Mouse (Mus musculus) neural tube, embryonic 14.5 days (tissue): ENCODE results near the gene Bcl7b. TPM values are rescaled to one million over a fixed set of nuclear protein-coding genes. Genes with fewer than 3 reads are reported as not detected.
A peak's percentile ranks its signal among the peaks of the same experiment; 100 is the strongest.

Experiments used
- ATAC-seq: fragments of 200-750 bp; cut with Nextera tagmentation; 2 replicates; pipeline ENCODE4 v1.8.0; 2017; ENCODE audit warnings: low read depth, mild to moderate bottlenecking, moderate TSS enrichment, moderate library complexity
- H3K27ac ChIP-seq: fragments of 300-500 bp; sonication (generic); 2 replicates; pipeline ENCODE4 v1.5.1; 2014; ENCODE audit warnings: low read depth, mild to moderate bottlenecking, control low read depth, low read length, moderate library complexity, mixed read lengths
- H3K27me3 ChIP-seq: fragments of 300-500 bp; sonication (generic); 2 replicates; pipeline ENCODE4 v1.6.1; 2014; ENCODE audit warnings: low read length; ENCODE audit not compliant: control insufficient read depth, insufficient read depth
- H3K36me3 ChIP-seq: fragments of 300-500 bp; sonication (generic); 2 replicates; pipeline ENCODE4 v1.6.1; 2014; ENCODE audit warnings: low read length, mixed read lengths; ENCODE audit not compliant: control insufficient read depth, insufficient read depth
- H3K4me1 ChIP-seq: fragments of 300-500 bp; sonication (generic); 2 replicates; pipeline ENCODE4 v1.6.1; 2014; ENCODE audit warnings: low read length; ENCODE audit not compliant: control insufficient read depth, insufficient read depth
- H3K4me2 ChIP-seq: fragments of 300-500 bp; sonication (generic); 2 replicates; pipeline ENCODE4 v1.6.1; 2014; ENCODE audit warnings: mild to moderate bottlenecking, low read depth, low read length, control low read depth
- H3K4me3 ChIP-seq: fragments of 300-500 bp; sonication (generic); 2 replicates; pipeline ENCODE4 v1.5.1; 2014; ENCODE audit warnings: low read depth, low read length, control low read depth, mixed read lengths
- H3K9ac ChIP-seq: fragments of 300-500 bp; sonication (generic); replicated peaks from 2 replicates; pipeline ENCODE4 v1.6.1; 2014; ENCODE audit warnings: low read depth, mild to moderate bottlenecking, control low read depth, low read length, mixed read lengths
- H3K9me3 ChIP-seq: fragments of 300-500 bp; sonication (generic); 2 replicates; pipeline ENCODE4 v1.6.1; 2016; ENCODE audit warnings: low read length; ENCODE audit not compliant: control insufficient read depth
- WGBS: fragments of 180-500 bp; shearing (Covaris S2); extraction: QIAGEN DNeasy Blood & Tissue Kit; methylation state at CpG from one replicate; pipeline ENCODE4 v1.1.7; 2014; 5-methylcytosine and 5-hydroxymethylcytosine counted together
- polyA plus RNA-seq: library from polyadenylated mRNA; unstranded; fragments of >200 nt; fragmentation: Nextera tagmentation; extraction: Ambion mirVana; gene quantifications from 2 replicates; pipeline ENCODE4 v1.2.1, GENCODE M21; 2014

Gene Bcl7b
- polyA plus RNA-seq, 1 experiment from 2014 or later = 40.0 TPM

DNA sequence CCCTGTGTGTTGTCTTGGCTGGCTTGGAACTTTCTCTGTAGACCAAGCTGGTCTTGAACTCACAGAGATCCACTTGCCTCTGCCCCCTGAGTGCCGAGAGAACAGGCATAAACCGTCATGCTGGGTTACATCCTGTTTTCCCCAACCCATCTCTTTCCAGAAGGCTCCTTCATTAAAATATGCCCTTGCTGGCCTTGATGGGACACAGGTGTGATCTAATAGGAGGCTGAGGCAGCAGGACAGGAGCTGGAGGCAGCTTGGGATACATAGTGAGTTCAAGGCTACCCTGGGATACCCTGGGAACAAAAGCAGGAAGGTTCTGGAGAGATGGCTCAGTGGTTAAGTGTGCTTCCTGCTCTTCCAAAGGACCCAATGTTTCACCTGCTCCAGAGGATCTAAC lies 28.2 kb upstream of the Bcl7b start:
- H3K27me3 ChIP-seq = 0 out of 2 replicates have a peak, but pooled peaks cover 3% of the 10 kb centered on the region
- 79% methylated on average over 2 of the region's 2 CpGs for WGBS
- H3K4me2 ChIP-seq = no peak overlapping the region
- no peak for ATAC-seq
- no peaks in the 10 kb centered on the region for H3K36me3 ChIP-seq
- no peaks in the 10 kb centered on the region for H3K4me1 ChIP-seq
- no peak overlapping the region for H3K9ac ChIP-seq
- H3K9me3 ChIP-seq = no peaks in the 10 kb centered on the region
- H3K27ac ChIP-seq = no peak overlapping the region
- H3K4me3 ChIP-seq = no peak overlapping the region

DNA sequence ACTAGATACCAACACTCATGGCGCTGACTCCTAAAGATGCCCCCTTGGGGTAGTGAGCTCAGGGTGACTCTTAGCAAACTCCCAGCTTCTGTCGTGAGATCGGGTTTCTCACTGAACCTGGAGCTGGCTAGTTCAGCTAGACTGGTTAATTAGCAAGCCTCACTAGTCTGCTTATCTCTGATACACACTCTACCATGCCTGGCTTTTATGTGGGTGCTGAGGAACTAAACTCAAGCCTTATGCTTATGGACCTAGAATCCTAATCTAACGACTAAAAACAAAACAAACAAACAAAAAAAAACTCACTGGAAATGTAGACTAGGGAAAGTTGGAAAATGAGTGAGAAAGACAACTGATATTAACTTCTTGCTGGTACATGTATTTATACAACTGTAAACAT lies 23.6 kb upstream of the Bcl7b start:
- H3K36me3 ChIP-seq = no peaks in the 10 kb centered on the region
- no peaks in the 10 kb centered on the region for H3K9me3 ChIP-seq
- H3K9ac ChIP-seq = no peak overlapping the region
- no peak overlapping the region for H3K4me2 ChIP-seq
- no peak for ATAC-seq
- no peaks in the 10 kb centered on the region for H3K4me1 ChIP-seq
- 76% methylated on average over 4 of the region's 4 CpGs for WGBS
- no peak overlapping the region for H3K4me3 ChIP-seq
- no peak overlapping the region for H3K27ac ChIP-seq
- no peaks in the 10 kb centered on the region for H3K27me3 ChIP-seq

DNA sequence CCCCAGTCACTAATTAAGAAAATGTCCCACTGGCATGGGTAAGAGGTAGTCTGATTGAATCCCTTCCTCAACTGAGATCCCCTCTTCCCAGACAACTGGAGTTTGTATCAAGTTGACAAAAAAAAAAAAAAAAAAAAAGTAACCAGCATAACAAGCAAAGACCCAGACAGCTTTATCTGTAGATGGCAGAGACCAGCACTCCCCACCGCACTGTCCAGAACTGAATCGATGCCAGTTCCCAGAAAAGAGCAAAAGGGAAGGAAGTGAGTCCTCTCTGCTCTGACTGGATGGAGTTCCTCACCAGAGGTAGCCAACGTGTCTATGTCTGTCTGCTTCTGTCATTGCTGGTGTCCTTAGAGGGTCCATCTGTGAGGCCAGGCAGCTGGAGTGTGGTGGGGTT lies 22.6 kb upstream of the Bcl7b start:
- Histone ChIP-seq H3K4me3 (no peak overlapping the region), H3K27me3 (no peaks in the 10 kb centered on the region), H3K9ac (no peak overlapping the region), H3K4me2 (no peak overlapping the region), H3K4me1 (no peaks in the 10 kb centered on the region; the same call in 1 of the 2 replicates), H3K27ac (no peak overlapping the region), H3K36me3 (no peaks in the 10 kb centered on the region), H3K9me3 (no peaks in the 10 kb centered on the region)
- no peak for ATAC-seq
- 88% methylated on average over 3 of the region's 3 CpGs for WGBS

DNA sequence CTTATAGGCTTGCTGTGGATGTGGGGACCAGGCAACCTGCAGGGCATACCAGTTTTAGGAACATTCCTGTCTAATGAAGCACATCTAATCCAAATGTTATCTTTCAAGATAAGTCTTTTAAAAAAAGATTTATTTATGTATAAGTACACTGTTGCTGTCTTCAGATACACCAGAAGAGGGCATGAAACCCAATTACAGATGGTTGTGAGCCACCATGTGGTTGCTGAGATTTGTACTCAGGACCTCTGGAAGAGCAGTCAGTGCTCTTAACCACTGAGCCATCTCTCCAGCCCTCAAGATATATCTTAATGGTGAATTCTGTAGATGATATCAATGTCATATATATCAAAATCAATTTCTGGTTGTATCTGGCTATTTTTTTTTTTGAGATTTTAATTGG lies 22.1 kb upstream of the Bcl7b start:
- H3K4me1 ChIP-seq = no peaks in the 10 kb centered on the region; the same call in 1 of the 2 replicates
- H3K27ac ChIP-seq = no peak overlapping the region
- H3K36me3 ChIP-seq = no peaks in the 10 kb centered on the region
- H3K9ac ChIP-seq = no peak overlapping the region
- no peak overlapping the region for H3K4me3 ChIP-seq
- no peaks in the 10 kb centered on the region for H3K9me3 ChIP-seq
- no peaks in the 10 kb centered on the region for H3K27me3 ChIP-seq
- ATAC-seq = no peak
- H3K4me2 ChIP-seq = no peak overlapping the region

DNA sequence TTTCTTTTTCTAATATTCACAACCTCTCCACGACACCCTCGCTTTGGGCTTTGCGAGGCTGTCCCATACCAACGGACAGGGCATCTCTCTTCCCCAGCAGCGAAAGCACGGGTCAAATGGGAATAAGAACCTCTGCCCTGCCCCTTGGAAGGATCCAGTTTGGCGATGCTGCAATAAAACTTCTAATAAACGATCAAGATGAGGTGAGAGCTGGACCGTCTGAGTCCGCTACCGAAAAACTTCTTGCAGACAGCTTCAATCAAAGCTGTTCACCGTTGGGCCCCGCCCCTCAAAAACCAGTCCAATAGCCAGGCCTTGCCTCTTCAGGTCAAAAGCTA lies 19.4 kb upstream of the Bcl7b start:
- Histone ChIP-seq H3K4me1 (no peaks in the 10 kb centered on the region; the same call in 1 of the 2 replicates), H3K36me3 (no peaks in the 10 kb centered on the region), H3K9me3 (no peaks in the 10 kb centered on the region), H3K27ac (no peak overlapping the region), H3K27me3 (no peaks in the 10 kb centered on the region), H3K4me2 (peak overlapping the region; percentile 83), H3K9ac (no peak overlapping the region; the same call in 1 of the 2 replicates), H3K4me3 (peak overlapping the region; percentile 77)
- ATAC-seq = no peak
- WGBS = under 1% methylated on average over 13 of the region's 13 CpGs

DNA sequence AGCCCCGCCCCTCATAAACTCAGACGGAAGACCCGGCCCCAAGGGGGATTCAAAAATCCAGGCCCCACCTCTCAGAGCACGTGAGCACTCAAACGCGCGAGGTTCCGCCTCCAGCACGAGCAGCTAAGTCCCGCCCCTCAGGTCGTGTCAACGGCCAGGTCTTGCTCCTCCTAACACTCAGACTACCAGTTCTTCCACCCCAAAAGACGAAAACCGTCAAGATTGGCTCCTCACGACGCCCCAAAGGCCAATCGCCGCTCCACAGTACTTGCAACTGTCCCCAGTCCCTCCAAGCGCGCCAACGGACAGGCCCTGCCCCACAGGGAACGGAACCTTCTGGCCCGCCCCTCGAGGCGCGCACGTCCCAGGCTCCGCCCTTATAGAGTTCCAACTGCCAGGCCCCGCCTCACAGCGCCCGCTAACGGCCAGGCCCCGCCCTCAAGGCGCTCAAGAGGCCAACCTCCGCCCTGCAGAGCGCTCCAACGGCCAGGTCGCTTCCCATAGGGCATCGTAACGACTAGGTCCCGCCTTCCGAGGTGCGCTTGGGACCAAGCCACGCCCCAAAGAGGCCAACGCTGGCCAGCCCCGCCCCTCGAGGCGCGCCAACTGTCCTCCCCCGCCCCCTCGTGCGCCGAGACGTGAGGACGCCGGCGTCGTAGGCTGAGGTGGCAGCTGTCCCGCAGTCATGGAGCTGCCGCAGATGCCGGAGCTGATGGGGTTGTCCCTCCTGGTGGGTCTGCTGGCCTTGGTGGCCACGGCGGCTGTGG lies 18.8 kb upstream of the Bcl7b start, which contains the start of gene Tbl2:
Tbl2 (plus strand) TSS at position 605 of the 767 bp plus-strand sequence.
- Histone ChIP-seq H3K4me3 (peak within 1 kb of the TSS; percentile 77), H3K27me3 (no peaks in the 10 kb centered on the region)
- WGBS = under 1% methylated on average over 63 of the region's 63 CpGs

DNA sequence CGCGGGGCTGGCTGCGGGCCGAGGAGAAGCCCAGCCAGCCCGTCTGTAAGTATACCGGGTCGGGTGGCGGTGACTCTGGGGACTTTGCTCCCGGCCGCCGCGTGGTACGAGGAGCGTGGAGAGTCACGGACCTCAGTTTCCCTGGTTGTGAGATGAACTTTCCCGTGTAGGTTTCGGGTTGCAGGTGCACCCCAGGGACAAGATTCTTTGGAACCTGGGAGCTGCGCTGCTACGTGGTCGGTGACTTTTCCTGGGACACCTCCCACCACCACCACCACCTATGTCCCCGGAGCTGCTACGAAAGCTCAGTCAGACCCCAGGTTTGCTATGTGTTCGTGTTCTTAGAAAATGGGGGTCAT lies 18.3 kb upstream of the Bcl7b start:
- under 1% methylated on average over 23 of the region's 23 CpGs for WGBS
- H3K4me3 ChIP-seq = peak overlapping the region; percentile 77
- H3K27ac ChIP-seq = peak overlapping the region; percentile 79
- no peak for ATAC-seq
- no peaks in the 10 kb centered on the region for H3K9me3 ChIP-seq
- no peaks in the 10 kb centered on the region; the same call in 1 of the 2 replicates for H3K4me1 ChIP-seq
- peak overlapping the region; percentile 62 for H3K9ac ChIP-seq
- H3K36me3 ChIP-seq = peaks cover under 1% of the 10 kb centered on the region; the same call in 1 of the 2 replicates
- peak overlapping the region; percentile 83 for H3K4me2 ChIP-seq
- H3K27me3 ChIP-seq = no peaks in the 10 kb centered on the region

More for the DNA sequence above, 18.8 kb upstream of the Bcl7b start, which contains the start of gene Tbl2:
- peak; percentile 98 for ATAC-seq
- no peaks in the 10 kb centered on the region for H3K36me3 ChIP-seq
- H3K4me1 ChIP-seq = no peaks in the 10 kb centered on the region; the same call in 1 of the 2 replicates
- peak within 1 kb of the TSS; percentile 79 for H3K27ac ChIP-seq
- no peaks in the 10 kb centered on the region for H3K9me3 ChIP-seq
- H3K9ac ChIP-seq = peak within 1 kb of the TSS; percentile 62
- H3K4me2 ChIP-seq = peak within 1 kb of the TSS; percentile 83

DNA sequence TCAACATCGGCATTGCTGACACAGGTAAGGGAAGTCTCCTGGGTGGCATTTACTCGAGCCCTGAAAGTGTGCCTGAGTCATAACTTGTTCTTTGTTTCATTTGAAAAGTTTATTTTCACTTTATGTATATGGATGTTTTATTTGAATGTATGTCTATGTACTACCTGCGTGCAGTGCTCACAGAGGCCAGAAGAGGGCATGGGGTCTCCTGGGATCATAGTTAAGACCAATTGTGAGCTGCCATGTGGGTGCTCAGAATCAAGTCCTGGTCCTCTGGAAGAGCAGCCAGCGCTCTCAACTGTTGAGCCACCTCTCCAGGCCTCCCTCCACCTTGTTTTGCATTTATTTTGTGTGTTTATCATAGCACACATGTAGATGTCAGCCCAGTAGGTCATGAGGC lies 11.6 kb upstream of the Bcl7b start:
- WGBS = 98% methylated on average over 4 of the region's 4 CpGs
- no peaks in the 10 kb centered on the region for H3K9me3 ChIP-seq

DNA sequence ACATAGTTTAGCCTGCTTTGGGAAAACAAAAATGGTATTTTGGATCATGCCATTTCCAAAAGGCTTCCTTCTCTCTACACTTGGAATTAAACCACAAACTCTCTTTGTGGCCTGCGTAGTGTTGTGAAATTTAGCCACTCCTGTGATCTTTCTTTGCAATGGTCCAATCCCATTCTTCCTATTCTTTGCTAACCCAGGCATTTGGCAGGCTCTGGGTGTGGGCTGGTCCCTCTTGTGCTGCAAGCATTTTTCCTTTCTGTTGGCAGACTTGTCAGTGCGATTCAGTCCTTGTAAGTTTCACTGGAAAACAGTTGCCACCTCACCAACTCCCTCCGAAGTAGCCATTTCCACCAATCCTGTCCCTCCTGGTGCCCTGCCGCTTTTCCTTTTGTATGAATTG lies 6.9 kb upstream of the Bcl7b start:
- no peak for ATAC-seq
- Histone ChIP-seq H3K4me1 (no peaks in the 10 kb centered on the region), H3K36me3 (peaks cover 31% of the 10 kb centered on the region), H3K9ac (no peak overlapping the region), H3K9me3 (no peaks in the 10 kb centered on the region), H3K27ac (no peak overlapping the region), H3K4me3 (no peak overlapping the region), H3K27me3 (no peaks in the 10 kb centered on the region), H3K4me2 (no peak overlapping the region)
- WGBS = 92% methylated on average over 4 of the region's 4 CpGs

More for the DNA sequence above, 11.6 kb upstream of the Bcl7b start:
- no peak overlapping the region for H3K4me2 ChIP-seq
- no peak overlapping the region for H3K9ac ChIP-seq
- no peaks in the 10 kb centered on the region for H3K4me1 ChIP-seq
- H3K27ac ChIP-seq = no peak overlapping the region
- no peak for ATAC-seq
- H3K27me3 ChIP-seq = no peaks in the 10 kb centered on the region
- no peak overlapping the region for H3K4me3 ChIP-seq
- H3K36me3 ChIP-seq = peaks cover 34% of the 10 kb centered on the region
